16 mouse cellular contexts compared by ENCODE assay signal in the genomic region with DNA sequence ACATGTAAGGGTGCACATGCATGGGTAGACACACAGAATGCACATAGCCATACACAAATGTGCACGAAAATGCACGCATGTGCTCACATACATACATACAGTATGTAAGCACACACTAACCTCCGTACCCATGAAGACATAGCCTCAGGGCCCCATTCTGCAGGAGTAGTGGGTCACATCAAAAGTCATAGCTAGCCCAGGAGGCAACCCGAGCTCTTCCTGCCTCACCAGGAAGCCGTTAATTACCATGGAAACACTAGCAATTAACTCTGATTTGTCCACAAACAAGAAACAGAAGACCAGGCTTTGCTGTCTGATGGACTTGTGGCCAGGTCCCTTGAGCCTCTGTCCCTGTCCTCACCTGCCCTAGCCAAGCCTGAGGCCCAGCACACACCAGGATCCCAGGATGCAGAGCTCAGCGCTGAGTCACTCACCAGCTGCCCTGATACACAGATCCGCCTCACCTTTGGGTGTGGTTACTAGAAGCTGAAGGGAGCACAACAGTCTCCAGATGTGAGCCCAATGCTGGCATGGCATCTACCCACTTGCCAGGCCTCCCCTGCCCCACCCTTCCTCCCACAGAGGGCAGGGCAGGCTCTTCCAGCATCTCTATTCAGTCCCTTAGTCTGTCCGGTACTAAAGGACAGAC.
DNase-seq lines count a peak whose midpoint lies in the region; ATAC-seq lines count a peak whose summit lies in the region.
"Had no signal": no experiment of that assay in that cellular context is flagged by ENCODE, and none has a peak within 500 bp of the region (broad histone marks: within the 10 kb centered on the region; RNA-seq: fewer than 3 reads in every experiment).

No protein-coding gene starts in this region.

- no peak overlapping the region for H3K4me3 ChIP-seq in kidney, embryonic 14.5 days (ENCODE audit: low read length)
- H3K4me3 ChIP-seq in embryonic facial prominence, embryonic 11.5 days (ENCODE audit: low read depth, low read length), result no peak overlapping the region
- H3K4me3 ChIP-seq in limb, embryonic 15.5 days, result no peak overlapping the region
- no peak overlapping the region for H3K4me3 ChIP-seq in midbrain, embryonic 10.5 days
- H3K4me3 ChIP-seq: hindbrain, embryonic 12.5 days; midbrain, embryonic 12.5 days; neural tube, embryonic 13.5 days had no signal

- H3K27ac ChIP-seq in kidney, embryonic 14.5 days (ENCODE audit: low read depth, low read length), result no peak overlapping the region
- no peak overlapping the region for H3K27ac ChIP-seq in embryonic facial prominence, embryonic 11.5 days (replicated peaks; ENCODE audit: low read depth, low read length)
- no peak overlapping the region for H3K27ac ChIP-seq in limb, embryonic 15.5 days
- H3K27ac ChIP-seq in midbrain, embryonic 10.5 days (replicated peaks), result no peak overlapping the region
- H3K27ac ChIP-seq: hindbrain, embryonic 12.5 days; midbrain, embryonic 12.5 days; neural tube, embryonic 13.5 days had no signal

- 0 out of 2 replicates have a peak, but pooled peaks have one; percentile 11 for ATAC-seq in kidney, embryonic 14.5 days (ENCODE audit: low FRiP score, low TSS enrichment)
- ATAC-seq in embryonic facial prominence, embryonic 11.5 days (replicated peaks; ENCODE audit: insufficient number of reproducible peaks, low FRiP score, low TSS enrichment, low read depth), result no peak
- ATAC-seq in limb, embryonic 15.5 days (ENCODE audit: insufficient number of reproducible peaks, low FRiP score, low TSS enrichment, low read depth), result 0 out of 2 replicates have a peak, but pooled peaks have one; percentile 25
- ATAC-seq: Patski had no signal

- no peaks in the 10 kb centered on the region for H3K9me3 ChIP-seq in kidney, embryonic 14.5 days (ENCODE audit: control insufficient read depth, low read length)
- no peaks in the 10 kb centered on the region for H3K9me3 ChIP-seq in embryonic facial prominence, embryonic 11.5 days (replicated peaks; ENCODE audit: control insufficient read depth, low read length)
- no peaks in the 10 kb centered on the region for H3K9me3 ChIP-seq in limb, embryonic 15.5 days
- no peaks in the 10 kb centered on the region for H3K9me3 ChIP-seq in midbrain, embryonic 10.5 days (replicated peaks)
- H3K9me3 ChIP-seq: hindbrain, embryonic 12.5 days; midbrain, embryonic 12.5 days; neural tube, embryonic 13.5 days had no signal

- no peak overlapping the region for H3K4me2 ChIP-seq in kidney, embryonic 14.5 days (replicated peaks; ENCODE audit: low read depth, low read length)
- H3K4me2 ChIP-seq in embryonic facial prominence, embryonic 11.5 days (ENCODE audit: low read depth, low read length), result no peak overlapping the region
- H3K4me2 ChIP-seq in limb, embryonic 15.5 days, result no peak overlapping the region
- H3K4me2 ChIP-seq: hindbrain, embryonic 12.5 days; midbrain, embryonic 12.5 days; neural tube, embryonic 13.5 days had no signal

- no peaks in the 10 kb centered on the region for H3K36me3 ChIP-seq in kidney, embryonic 14.5 days (ENCODE audit: control insufficient read depth, insufficient read depth, low read length)
- H3K36me3 ChIP-seq in embryonic facial prominence, embryonic 11.5 days (replicated peaks; ENCODE audit: control insufficient read depth, insufficient read depth, low read depth, low read length), result no peaks in the 10 kb centered on the region
- H3K36me3 ChIP-seq in limb, embryonic 15.5 days, result no peaks in the 10 kb centered on the region
- H3K36me3 ChIP-seq in midbrain, embryonic 10.5 days, result no peaks in the 10 kb centered on the region
- H3K36me3 ChIP-seq: hindbrain, embryonic 12.5 days; midbrain, embryonic 12.5 days; neural tube, embryonic 13.5 days had no signal

- H3K27me3 ChIP-seq in kidney, embryonic 14.5 days (ENCODE audit: control insufficient read depth, insufficient read depth, low read length), result no peaks in the 10 kb centered on the region
- H3K27me3 ChIP-seq in embryonic facial prominence, embryonic 11.5 days (ENCODE audit: control insufficient read depth, insufficient read depth, low read length), result no peaks in the 10 kb centered on the region
- no peaks in the 10 kb centered on the region for H3K27me3 ChIP-seq in limb, embryonic 15.5 days
- H3K27me3 ChIP-seq in midbrain, embryonic 10.5 days (ENCODE audit: low read depth, poor library complexity, severe bottlenecking), result no peaks in the 10 kb centered on the region
- H3K27me3 ChIP-seq: hindbrain, embryonic 12.5 days; midbrain, embryonic 12.5 days; neural tube, embryonic 13.5 days; Patski had no signal

- 58% methylated on average over 8 of the region's 8 CpGs for WGBS in kidney, embryonic 14.5 days
- 38% methylated on average over 8 of the region's 8 CpGs for WGBS in embryonic facial prominence, embryonic 11.5 days
- WGBS in limb, embryonic 15.5 days, result 34% methylated on average over 8 of the region's 8 CpGs
- WGBS in midbrain, embryonic 10.5 days, result 81% methylated on average over 8 of the region's 8 CpGs

- no peak overlapping the region for H3K9ac ChIP-seq in kidney, embryonic 14.5 days (ENCODE audit: low read depth, low read length)
- no peak overlapping the region for H3K9ac ChIP-seq in embryonic facial prominence, embryonic 11.5 days (replicated peaks; ENCODE audit: low read length)
- no peak overlapping the region for H3K9ac ChIP-seq in limb, embryonic 15.5 days
- H3K9ac ChIP-seq: hindbrain, embryonic 12.5 days; midbrain, embryonic 12.5 days; neural tube, embryonic 13.5 days had no signal

- DNase-seq in kidney, postnatal 36 days, result no peak
- peak; percentile 52 for DNase-seq in embryonic facial prominence, embryonic 11.5 days (ENCODE audit: low spot score)
- DNase-seq in frontal cortex, postnatal 10 days (ENCODE audit: low spot score in 2 of 2), result no peak
- no peak for DNase-seq in heart, postnatal 10 days
- DNase-seq in midbrain, embryonic 10.5 days (ENCODE audit: low spot score), result no peak
- no peak for DNase-seq in T-cell, adult 2 months (ENCODE audit: low spot score)
- DNase-seq: gastrocnemius, postnatal 14 days; lung, adult 2 months; right cerebral cortex, postnatal 4 days; thymus, adult 18-20 months had no signal

- intact Hi-C loops in heart, postnatal 10 days (cut with DNase I), result loop anchor here (5.0 kb wide), 1 partner anchor 66 kb away; a partner anchor contains a TSS

- peaks cover 6% of the 10 kb centered on the region; the same call in 1 of the 2 replicates for H3K4me1 ChIP-seq in kidney, embryonic 14.5 days (ENCODE audit: control insufficient read depth, insufficient read depth, low read length)
- peaks cover 4% of the 10 kb centered on the region for H3K4me1 ChIP-seq in embryonic facial prominence, embryonic 11.5 days (ENCODE audit: control insufficient read depth, insufficient read depth, low read length)
- peaks cover 16% of the 10 kb centered on the region for H3K4me1 ChIP-seq in limb, embryonic 15.5 days
- peaks cover 23% of the 10 kb centered on the region for H3K4me1 ChIP-seq in midbrain, embryonic 10.5 days
